Mouse (Mus musculus): ENCODE results near the gene Tspyl3.

Tspyl3 gene

GRCm38 (mm10) chr2:153179126-153179860, 45.9 kb downstream of the Tspyl3 start:
- in situ Hi-C loops (cut with MboI; ENCODE audit: unreplicated experiment in 2 of 2), result no loop called here

- in situ Hi-C loops (cut with MboI; ENCODE audit: unreplicated experiment in 2 of 2), result no loop called here
Measured at GRCm38 (mm10) chr2:153177188-153177587, 48.1 kb downstream of the Tspyl3 start.

GRCm38 (mm10) chr2:153175995-153176570, 49.2 kb downstream of the Tspyl3 start:
- in situ Hi-C loops (cut with MboI; ENCODE audit: unreplicated experiment in 2 of 2), result no loop called here
